8 mouse cellular contexts compared by ENCODE assay signal in genomic region chr12:30039565-30039964, GRCm38 (mm10).
DNase-seq lines count a peak whose midpoint lies in the region; ATAC-seq lines count a peak whose summit lies in the region.

No protein-coding gene starts in this region.

- peaks cover 39% of the 10 kb centered on the region for H3K4me1 ChIP-seq in forebrain, embryonic 10.5 days
- peaks cover 8% of the 10 kb centered on the region; the same call in 1 of the 2 replicates for H3K4me1 ChIP-seq in forebrain, embryonic 11.5 days (replicated peaks; ENCODE audit: control insufficient read depth, insufficient read depth, low read length)
- peaks cover 14% of the 10 kb centered on the region for H3K4me1 ChIP-seq in hindbrain, embryonic 14.5 days (replicated peaks; ENCODE audit: control insufficient read depth, insufficient read depth, low read length)
- H3K4me1 ChIP-seq in neural tube, embryonic 13.5 days (replicated peaks) = peaks cover 30% of the 10 kb centered on the region

- H3K4me2 ChIP-seq in forebrain, embryonic 11.5 days (ENCODE audit: low read depth, low read length, severe bottlenecking) = no peak overlapping the region
- H3K4me2 ChIP-seq in hindbrain, embryonic 14.5 days (replicated peaks) = no peak overlapping the region
- H3K4me2 ChIP-seq in neural tube, embryonic 13.5 days = no peak overlapping the region

- no peak for ATAC-seq in forebrain, embryonic 11.5 days (replicated peaks; ENCODE audit: low FRiP score)
- ATAC-seq in hindbrain, embryonic 14.5 days (ENCODE audit: low FRiP score) = peak; percentile 42; the same call in 1 of the 2 replicates
- peak; percentile 52; the same call in 1 of the 2 replicates for ATAC-seq in neural tube, embryonic 13.5 days (ENCODE audit: low read depth)

- 0 out of 2 replicates have a peak overlapping the region, but pooled peaks have one; percentile 5 for H3K27ac ChIP-seq in forebrain, embryonic 10.5 days
- H3K27ac ChIP-seq in forebrain, embryonic 11.5 days (ENCODE audit: low read depth, low read length) = no peak overlapping the region
- H3K27ac ChIP-seq in hindbrain, embryonic 14.5 days = no peak overlapping the region
- no peak overlapping the region for H3K27ac ChIP-seq in neural tube, embryonic 13.5 days (replicated peaks)

- H3K27me3 ChIP-seq in forebrain, embryonic 10.5 days (ENCODE audit: poor library complexity, severe bottlenecking) = no peaks in the 10 kb centered on the region
- no peaks in the 10 kb centered on the region for H3K27me3 ChIP-seq in forebrain, embryonic 11.5 days (ENCODE audit: control insufficient read depth, insufficient read depth, low read length)
- no peaks in the 10 kb centered on the region for H3K27me3 ChIP-seq in hindbrain, embryonic 14.5 days (ENCODE audit: control insufficient read depth, insufficient read depth, low read length)
- no peaks in the 10 kb centered on the region for H3K27me3 ChIP-seq in neural tube, embryonic 13.5 days

- 50% methylated on average over 4 of the region's 4 CpGs for WGBS in forebrain, embryonic 10.5 days
- WGBS in forebrain, embryonic 11.5 days = 43% methylated on average over 4 of the region's 4 CpGs
- WGBS in hindbrain, embryonic 14.5 days = 44% methylated on average over 4 of the region's 4 CpGs
- 47% methylated on average over 4 of the region's 4 CpGs for WGBS in neural tube, embryonic 13.5 days

- no peak for DNase-seq in forebrain, embryonic 10.5 days (ENCODE audit: extremely low spot score, low spot score)
- DNase-seq in forebrain, embryonic 11.5 days (ENCODE audit: low spot score) = no peak
- peak; percentile 41 for DNase-seq in MN1 (ENCODE audit: low spot score)
- DNase-seq in embryo, embryonic 9.5 days (ENCODE audit: extremely low spot score) = peak; percentile 40
- DNase-seq in hindbrain, embryonic 14.5 days (ENCODE audit: low spot score) = peak; percentile 67
- DNase-seq in left cerebral cortex, postnatal 4 days = peak; percentile 57
- no peak for DNase-seq in ovary, postnatal 36 days (ENCODE audit: low spot score)

- no peak overlapping the region for H3K4me3 ChIP-seq in forebrain, embryonic 10.5 days
- H3K4me3 ChIP-seq in forebrain, embryonic 11.5 days (ENCODE audit: low read depth, low read length) = no peak overlapping the region
- no peak overlapping the region for H3K4me3 ChIP-seq in hindbrain, embryonic 14.5 days (replicated peaks; ENCODE audit: low read length)
- H3K4me3 ChIP-seq in neural tube, embryonic 13.5 days = no peak overlapping the region

- no peak overlapping the region for H3K9ac ChIP-seq in forebrain, embryonic 11.5 days (ENCODE audit: low read length)
- no peak overlapping the region for H3K9ac ChIP-seq in hindbrain, embryonic 14.5 days
- H3K9ac ChIP-seq in neural tube, embryonic 13.5 days = no peak overlapping the region

- H3K36me3 ChIP-seq in forebrain, embryonic 10.5 days (replicated peaks) = no peaks in the 10 kb centered on the region
- H3K36me3 ChIP-seq in forebrain, embryonic 11.5 days (ENCODE audit: control insufficient read depth, insufficient read depth, low read length) = no peaks in the 10 kb centered on the region
- H3K36me3 ChIP-seq in hindbrain, embryonic 14.5 days (replicated peaks; ENCODE audit: control insufficient read depth, insufficient read depth) = no peaks in the 10 kb centered on the region
- no peaks in the 10 kb centered on the region for H3K36me3 ChIP-seq in neural tube, embryonic 13.5 days

- no peaks in the 10 kb centered on the region for H3K9me3 ChIP-seq in forebrain, embryonic 10.5 days
- no peaks in the 10 kb centered on the region for H3K9me3 ChIP-seq in forebrain, embryonic 11.5 days (ENCODE audit: control insufficient read depth, low read length)
- no peaks in the 10 kb centered on the region for H3K9me3 ChIP-seq in hindbrain, embryonic 14.5 days (ENCODE audit: control insufficient read depth, low read length)
- no peaks in the 10 kb centered on the region for H3K9me3 ChIP-seq in neural tube, embryonic 13.5 days

- intact Hi-C loops in left cerebral cortex, postnatal 4 days (cut with DNase I) = no loop called here

Comparison
In these comparisons a context has a peak if more than half of its experiments do, and no peak if none do; other contexts are left out.
1. DNase-seq: peak in MN1 (single experiment), embryo, embryonic 9.5 days (single experiment), hindbrain, embryonic 14.5 days (single experiment) and left cerebral cortex, postnatal 4 days (single experiment); none in forebrain, embryonic 10.5 days (single experiment), forebrain, embryonic 11.5 days (single experiment) and ovary, postnatal 36 days (single experiment).